Mouse (Mus musculus) heart, adult 2 months (tissue): ENCODE results near the gene Stk32c.

Experiments used
- CTCF ChIP-seq: fragments of 200-600 bp; IDR thresholded peaks from 2 replicates; pipeline ENCODE4 v1.8.1; 2022; ENCODE audit warnings: antibody characterized with exemption, mild to moderate bottlenecking, moderate library complexity
- EP300 ChIP-seq: fragments of 200-500 bp; IDR thresholded peaks from 2 replicates; pipeline ENCODE4 v1.6.1; 2011; ENCODE audit warnings: low read depth, low read length, control low read depth; ENCODE audit not compliant: insufficient read depth
- POLR2A ChIP-seq: fragments of 200-500 bp; IDR thresholded peaks from 2 replicates; pipeline ENCODE4 v1.6.1; 2011; ENCODE audit warnings: mild to moderate bottlenecking, low read depth, low read length, control low read depth; ENCODE audit not compliant: insufficient read depth

DNA sequence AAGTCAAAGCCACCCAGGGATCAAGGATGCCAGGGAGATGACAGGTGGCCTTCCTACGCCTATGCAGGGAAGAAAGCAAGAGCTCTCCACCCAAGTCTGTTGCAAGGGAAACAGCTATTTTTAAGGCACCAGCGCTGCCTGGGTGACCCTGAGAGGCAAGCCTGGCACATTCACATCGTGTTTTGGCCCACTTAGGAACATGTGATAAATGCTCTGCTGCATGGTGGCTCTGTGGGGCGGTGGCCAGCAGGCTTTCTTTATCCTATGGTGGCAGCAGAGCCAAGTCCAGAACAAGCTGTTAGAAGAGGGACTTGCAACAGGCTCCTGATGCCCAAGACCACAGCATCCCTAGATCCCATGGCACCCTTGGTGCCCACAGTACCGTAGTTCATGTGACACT lies 77.9 kb downstream of the Stk32c start:
- TF ChIP-seq CTCF (no peak), POLR2A (no peak), EP300 (no peak)
